Mouse (Mus musculus) large intestine, adult 2 months (tissue): ENCODE measurements at regions not wholly inside any gene's neighbourhood (a gene's known extent, or its start where the extent isn't known, plus 50 kb on each side); places are given as distances from the start of the nearest gene placed in this dataset.

ENCODE experiments used
- DNase-seq: peaks from one replicate; pipeline ENCODE4 v3.0.0-alpha.2; 2012; ENCODE audit warnings: low read depth, low spot score
- WGBS: fragments of 180-500 bp; shearing (Covaris S2); methylation state at CpG from one replicate; pipeline ENCODE4 v1.1.7; 2018; 5-methylcytosine and 5-hydroxymethylcytosine counted together

- WGBS = 72% methylated on average over 3 of the region's 3 CpGs
- no peak for DNase-seq
Measured at GRCm38 (mm10) chr3:118418981-118419380, 142.9 kb upstream of the Dpyd start.

- no peak for DNase-seq
- 37% methylated on average over 3 of the region's 3 CpGs for WGBS
Measured at GRCm38 (mm10) chr3:118421701-118422100, 140.2 kb upstream of the Dpyd start.

- no peak for DNase-seq
- 12% methylated on average over 19 of the region's 19 CpGs for WGBS
Measured at GRCm38 (mm10) chr3:118425748-118426147, 136.2 kb upstream of the Dpyd start.

- DNase-seq = peak; percentile 16
- WGBS = 2% methylated on average over 5 of the region's 5 CpGs
Measured at GRCm38 (mm10) chr3:118428523-118428922, 133.4 kb upstream of the Dpyd start.

- 16% methylated on average over 29 of the region's 29 CpGs for WGBS
- no peak for DNase-seq
Measured at GRCm38 (mm10) chr3:118429825-118430630, 131.9 kb upstream of the Dpyd start.

GRCm38 (mm10) chr3:118430631-118430906, 131.4 kb upstream of the Dpyd start:
- no peak for DNase-seq
- 4% methylated on average over 7 of the region's 7 CpGs for WGBS

- 4% methylated on average over 22 of the region's 22 CpGs for WGBS
- DNase-seq = peak; percentile 13
Measured at GRCm38 (mm10) chr3:118431031-118431723, 130.8 kb upstream of the Dpyd start.

DNA sequence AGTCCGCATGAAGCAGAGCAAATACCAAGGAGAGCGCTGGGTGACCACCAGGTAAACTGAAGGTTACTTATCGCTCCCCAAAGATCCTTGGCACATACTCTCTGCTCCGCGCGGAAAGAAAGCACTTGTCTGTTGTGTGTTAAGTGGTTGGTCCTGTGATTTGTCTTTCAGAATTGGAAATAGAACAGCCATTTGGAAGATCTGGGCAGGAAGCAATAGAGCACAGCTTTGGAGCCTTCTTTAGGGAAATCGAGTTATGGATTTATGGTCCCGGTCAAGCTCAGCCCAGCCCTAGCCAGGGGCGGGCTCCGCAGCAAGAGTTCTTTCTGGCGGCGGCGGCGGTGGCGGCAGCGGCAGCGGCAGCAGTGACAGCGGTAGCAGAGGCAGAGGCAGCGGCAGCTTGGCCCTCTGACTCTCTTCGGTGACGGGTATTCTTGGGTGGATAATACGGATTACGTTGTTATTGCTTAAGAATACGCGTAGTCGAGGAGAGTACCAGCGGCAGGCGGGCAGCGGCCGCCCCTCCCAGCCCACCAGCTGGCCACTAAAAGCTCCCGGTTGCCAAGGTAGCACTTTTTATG, 128.4 kb upstream of the Dpyd start:
- WGBS = 3% methylated on average over 31 of the region's 31 CpGs
- DNase-seq = no peak

DNA sequence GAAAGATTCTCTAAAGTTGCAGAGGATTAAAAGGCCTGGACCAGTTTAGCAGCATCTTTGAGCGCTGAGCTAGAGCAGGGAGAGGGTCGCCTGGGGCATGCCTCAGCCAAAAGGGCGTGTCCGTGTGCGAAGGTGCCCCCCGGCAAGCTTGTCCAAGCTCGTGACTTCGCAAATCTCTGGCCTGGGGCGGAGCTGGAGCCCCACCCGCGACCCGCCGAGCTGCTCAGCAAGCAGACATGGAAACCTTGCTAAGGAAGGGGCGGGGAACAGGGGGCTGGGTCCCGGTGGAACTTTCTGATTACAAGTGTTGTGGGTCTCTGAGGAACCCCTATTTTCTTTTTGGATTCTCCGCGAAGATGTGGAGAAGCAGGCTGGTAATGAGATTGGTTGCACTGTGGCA, 127.6 kb upstream of the Dpyd start:
- 2% methylated on average over 17 of the region's 17 CpGs for WGBS
- DNase-seq = no peak

- no peak for DNase-seq
- WGBS = 6% methylated on average over 13 of the region's 13 CpGs
Measured at GRCm38 (mm10) chr3:118434847-118435246, 127.1 kb upstream of the Dpyd start.

DNA sequence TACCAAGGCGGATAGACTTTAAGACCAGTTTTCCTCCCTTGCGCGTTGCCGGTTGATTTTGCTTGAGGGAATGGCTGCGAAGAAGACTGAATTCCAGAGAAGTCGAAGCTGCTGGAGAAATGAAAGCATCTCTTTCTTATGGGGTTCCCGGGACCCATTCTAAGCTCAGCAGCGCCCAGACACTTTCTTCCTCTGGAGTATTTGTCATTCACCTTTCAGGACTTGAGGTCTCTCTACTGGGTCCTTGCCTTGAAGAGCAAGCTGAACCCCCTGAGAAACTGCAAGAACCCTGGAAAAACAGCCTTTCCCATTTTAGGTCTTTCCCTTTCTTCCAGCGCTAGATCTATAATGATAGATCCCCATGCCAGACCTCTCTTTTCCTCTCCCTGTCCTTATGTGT, 126.7 kb upstream of the Dpyd start:
- WGBS = 18% methylated on average over 9 of the region's 9 CpGs
- DNase-seq = no peak

DNA sequence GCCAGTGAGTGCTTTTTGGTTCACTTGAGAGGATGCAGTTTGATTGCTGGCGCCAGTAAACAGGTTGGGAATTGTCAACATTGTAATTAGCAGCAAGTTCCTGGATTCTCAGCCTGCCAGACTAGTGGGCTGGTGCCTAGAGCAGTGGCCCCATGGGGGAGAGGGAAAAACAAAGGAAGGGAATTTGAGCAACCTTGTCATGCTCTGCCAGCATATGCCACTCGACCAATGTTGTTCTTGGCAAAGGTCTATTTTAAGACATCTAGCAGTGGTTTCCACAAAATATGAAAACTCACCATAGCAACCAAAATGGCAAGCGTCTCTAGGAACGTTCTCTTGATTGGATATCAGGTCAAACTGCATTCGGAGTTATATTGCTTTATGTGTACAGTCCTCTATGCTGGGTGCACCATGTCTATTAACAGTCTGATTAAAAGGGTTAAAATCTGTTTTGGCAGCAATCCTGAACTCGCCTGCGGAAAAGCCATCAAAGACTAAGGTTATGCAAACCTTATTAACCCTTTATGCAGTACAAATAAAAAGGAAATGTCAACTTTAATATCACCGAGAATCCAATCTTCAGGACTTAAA, 118.1 kb upstream of the Dpyd start:
- DNase-seq = no peak
- WGBS = 37% methylated on average over 8 of the region's 8 CpGs

DNA sequence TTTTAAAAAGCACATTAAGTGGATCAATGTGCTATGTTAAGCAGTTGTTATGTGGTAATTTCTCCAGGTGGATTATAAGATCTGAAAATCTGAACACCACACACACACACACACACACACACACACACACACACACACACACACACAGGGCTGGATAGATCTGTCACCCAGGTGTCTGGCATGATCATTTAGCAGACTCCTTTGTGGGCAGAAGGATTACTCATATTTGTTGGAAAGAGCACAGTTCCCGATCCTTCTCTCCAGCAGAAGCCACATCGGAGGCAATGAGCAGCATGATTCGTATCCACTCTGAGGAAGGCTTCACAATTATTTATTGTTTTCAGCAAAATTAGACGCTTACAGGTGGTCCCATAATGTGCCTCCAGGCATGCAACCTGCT, 116.6 kb upstream of the Dpyd start:
- no peak for DNase-seq

DNA sequence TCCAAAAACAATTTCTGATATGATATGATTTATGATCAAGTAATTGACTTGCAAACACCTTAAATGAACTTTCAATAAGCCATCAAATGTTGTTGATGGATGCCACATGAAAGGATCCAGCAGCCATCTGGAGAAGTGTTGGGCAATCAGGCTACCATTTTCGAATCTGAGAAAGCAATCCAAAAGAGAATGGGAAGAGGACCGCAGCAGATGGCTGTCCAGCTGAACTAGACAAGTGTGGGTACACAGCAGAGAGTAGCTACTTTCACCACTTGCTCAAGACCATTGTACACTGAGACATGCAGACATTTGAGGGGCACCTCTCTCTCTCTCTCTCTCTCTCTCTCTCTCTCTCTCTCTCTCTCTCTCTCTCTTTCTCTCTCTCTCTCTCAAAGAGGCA, 102.3 kb upstream of the Dpyd start:
- no peak for DNase-seq
- 72% methylated on average over 2 of the region's 2 CpGs for WGBS

More for the DNA sequence above, 116.6 kb upstream of the Dpyd start:
- WGBS = 71% methylated on average over 4 of the region's 4 CpGs

DNA sequence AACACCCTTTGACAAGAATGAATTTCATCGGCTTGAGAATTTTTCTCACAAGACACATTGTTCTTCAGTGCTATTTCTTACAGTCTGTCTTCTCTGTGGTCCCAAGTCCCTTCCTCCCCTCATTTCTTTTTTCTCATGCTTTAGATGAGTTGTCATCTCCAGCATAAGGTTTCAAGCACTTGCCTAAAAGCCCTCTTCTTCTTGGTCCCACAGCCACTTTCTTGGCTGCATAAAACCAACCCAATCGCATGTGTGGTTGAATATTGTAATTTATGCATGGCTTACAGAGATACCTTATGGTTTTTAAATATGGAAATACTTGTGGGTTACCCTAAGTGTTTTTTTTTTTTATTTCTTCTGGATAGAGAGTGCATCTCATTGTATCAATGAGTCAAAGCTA, 96.3 kb upstream of the Dpyd start:
- 94% methylated on average over 2 of the region's 2 CpGs for WGBS
- DNase-seq = no peak

GRCm38 (mm10) chr3:118472215-118472799, 89.6 kb upstream of the Dpyd start:
- 55% methylated on average over 10 of the region's 10 CpGs for WGBS
- no peak for DNase-seq

DNA sequence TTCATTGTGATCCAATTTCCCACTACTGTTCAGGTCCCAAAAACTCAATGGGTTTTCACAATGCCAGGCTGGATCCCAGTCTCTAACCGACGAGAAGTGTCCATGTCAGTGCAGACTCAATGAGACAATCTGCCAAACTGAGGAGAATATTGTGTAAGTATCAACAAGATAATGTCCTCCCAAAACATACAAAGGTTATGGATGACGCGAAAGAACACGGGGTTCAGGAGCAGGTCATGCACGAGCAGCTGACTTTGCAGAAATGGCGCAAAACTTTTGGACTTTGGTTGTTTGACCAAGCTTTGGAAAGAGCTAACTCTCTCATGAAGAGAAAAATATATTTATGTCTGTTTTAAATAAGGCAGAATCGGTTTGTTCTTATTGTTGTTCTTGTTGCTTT, 83.9 kb upstream of the Dpyd start:
- 85% methylated on average over 8 of the region's 8 CpGs for WGBS
- no peak for DNase-seq

DNA sequence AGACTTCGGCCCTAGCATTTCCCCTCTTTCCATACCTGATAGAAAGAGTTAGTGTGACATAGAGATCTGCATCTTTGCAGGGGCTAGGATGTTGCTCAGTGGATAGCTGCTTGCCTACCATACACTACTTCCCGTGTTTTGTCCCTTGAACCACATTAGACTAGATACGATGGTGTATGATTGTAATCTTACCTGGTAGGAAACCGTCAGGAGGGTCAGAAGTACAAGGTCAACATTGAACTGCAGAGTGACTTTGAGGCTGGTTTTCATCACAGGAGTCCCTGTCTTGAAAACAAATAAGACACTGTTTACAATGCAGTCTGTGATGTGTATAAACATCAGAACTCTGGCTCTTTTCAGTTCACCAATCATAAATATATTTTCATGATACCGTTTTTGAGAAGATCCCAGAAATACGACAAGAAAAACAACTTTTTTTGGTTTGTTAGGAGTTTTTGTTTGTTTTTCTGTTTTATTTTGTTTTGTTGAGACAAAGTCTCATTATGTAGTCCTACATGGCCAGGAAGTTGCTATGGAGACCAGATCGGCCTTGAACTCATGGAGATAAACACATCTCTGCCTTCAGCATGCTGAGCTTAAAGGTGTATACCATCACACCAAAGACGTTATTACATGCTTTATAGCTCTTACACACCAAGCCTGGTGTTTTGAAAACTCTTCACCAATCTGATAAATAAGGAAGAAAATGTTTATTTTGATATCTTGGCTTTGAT, 81.2 kb upstream of the Dpyd start:
- no peak for DNase-seq
- WGBS = 50% methylated on average over 8 of the region's 8 CpGs

- WGBS = 62% methylated on average over 2 of the region's 2 CpGs
- DNase-seq = no peak
Measured at GRCm38 (mm10) chr3:118485966-118486365, 76.0 kb upstream of the Dpyd start.

GRCm38 (mm10) chr3:118487408-118487807, 74.5 kb upstream of the Dpyd start:
- 60% methylated on average over 8 of the region's 8 CpGs for WGBS
- DNase-seq = no peak
